Mouse (Mus musculus) testis, adult 10 weeks (tissue): ENCODE results near the gene Cilp. TPM values are rescaled to one million over a fixed set of nuclear protein-coding genes. Genes with fewer than 3 reads are reported as not detected.

Experiments used
- polyA plus RNA-seq: library from polyadenylated mRNA; stranded (reverse); fragments of 350-450 nt; fragmentation: Illumina TruSeq; extraction: RNeasy Lipid Tissue Mini Kit (QIAGEN cat#74804); gene quantifications from one replicate; pipeline ENCODE4 v1.2.3, GENCODE M21; 2014; ENCODE audit warnings: low read depth, low replicate concordance

Cilp gene
- 0.13 TPM for polyA plus RNA-seq

DNA sequence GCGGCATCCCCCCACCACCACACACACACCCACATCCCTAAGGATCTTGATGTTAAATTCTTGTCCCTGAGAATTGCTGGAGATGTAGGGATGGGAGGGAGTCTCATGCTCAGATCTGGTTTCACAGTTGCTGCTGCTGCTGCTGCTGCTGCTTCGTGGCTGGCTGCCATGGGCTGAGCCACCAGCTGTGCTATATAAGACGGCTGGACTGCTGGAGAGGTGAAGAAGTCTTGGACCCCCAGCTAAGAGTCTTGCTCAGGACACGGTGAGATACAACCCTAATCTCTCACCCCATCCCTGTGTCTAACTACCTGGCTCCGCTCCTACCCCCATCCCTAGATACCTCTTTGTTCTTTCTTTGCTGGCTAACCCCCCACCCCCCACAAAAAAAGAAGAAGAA lies at the start of gene Cilp:
Gene Cilp (plus strand): TSS at position 222 of the 400 bp plus-strand sequence.

DNA sequence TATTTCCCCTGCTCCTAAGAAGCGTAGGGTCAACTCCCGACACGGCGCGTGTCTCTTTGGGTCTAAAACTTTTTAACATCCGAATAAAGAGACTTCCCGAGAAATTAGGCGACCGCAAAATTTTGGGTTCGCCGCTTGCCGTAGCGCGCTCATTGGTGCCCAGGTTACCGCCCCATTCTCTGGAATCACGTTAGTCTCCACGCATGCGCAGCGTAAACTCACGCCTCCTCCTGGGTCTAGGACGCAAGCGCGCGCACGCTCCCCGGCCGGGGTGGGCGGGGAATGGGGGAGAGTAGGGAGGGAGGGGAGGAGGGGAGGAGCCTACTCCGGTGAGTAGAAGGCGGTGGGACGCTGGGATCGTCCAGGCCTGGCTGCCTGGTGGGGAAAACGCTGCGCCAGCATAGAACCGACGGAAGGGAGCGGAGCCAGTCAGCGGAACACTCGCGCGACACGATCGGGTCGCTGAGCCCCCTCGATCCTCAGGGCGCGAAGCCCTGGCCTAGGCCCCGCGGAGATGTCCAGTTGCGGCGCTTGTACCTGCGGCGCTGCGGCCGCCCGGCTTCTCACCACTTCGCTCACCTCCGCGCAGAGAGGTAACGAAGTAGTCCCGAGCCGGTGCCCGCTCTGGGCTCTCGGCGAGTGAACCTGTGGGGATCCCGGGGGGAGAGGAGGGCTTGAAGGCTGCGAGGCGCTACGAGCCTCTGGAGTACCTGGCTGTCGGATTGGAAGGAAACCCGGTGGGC lies 29.2 kb downstream of the Cilp start, which contains the start of gene Clpx:
Gene Clpx (plus strand): TSS at position 288 of the 743 bp plus-strand sequence.

Other genes with a start within 250 kb of the Cilp start
- gene Hacd3, start 243.5 kb upstream of the Cilp start, polyA plus RNA-seq, result 65.3 TPM
- 170 TPM for gene Dpp8, start 232.8 kb upstream of the Cilp start, polyA plus RNA-seq
- gene Igdcc4, start 163.7 kb upstream of the Cilp start, polyA plus RNA-seq, result 1.6 TPM
- gene Igdcc3, start 124.0 kb upstream of the Cilp start, polyA plus RNA-seq, result not detected
- 1.7 TPM for gene Parp16, start 69.8 kb upstream of the Cilp start, polyA plus RNA-seq
- 224 TPM for gene Clpx, start 29.1 kb downstream of the Cilp start, polyA plus RNA-seq
- 19.4 TPM for gene Pdcd7, start 80.9 kb downstream of the Cilp start, polyA plus RNA-seq
- not detected for gene Ubap1l, start 95.9 kb downstream of the Cilp start, polyA plus RNA-seq
- gene Kbtbd13, start 126.5 kb downstream of the Cilp start, polyA plus RNA-seq, result 0.21 TPM
- gene Rasl12, start 133.3 kb downstream of the Cilp start, polyA plus RNA-seq, result 3.0 TPM
- 0.34 TPM for gene Slc51b, start 157.8 kb downstream of the Cilp start, polyA plus RNA-seq
- 8.8 TPM for gene Mtfmt, start 170.6 kb downstream of the Cilp start, polyA plus RNA-seq
- gene Spg21, start 195.8 kb downstream of the Cilp start, polyA plus RNA-seq, result 38.5 TPM